Mouse (Mus musculus): Measurements from ENCODE around the gene Sema7a.

Sema7a gene

DNA sequence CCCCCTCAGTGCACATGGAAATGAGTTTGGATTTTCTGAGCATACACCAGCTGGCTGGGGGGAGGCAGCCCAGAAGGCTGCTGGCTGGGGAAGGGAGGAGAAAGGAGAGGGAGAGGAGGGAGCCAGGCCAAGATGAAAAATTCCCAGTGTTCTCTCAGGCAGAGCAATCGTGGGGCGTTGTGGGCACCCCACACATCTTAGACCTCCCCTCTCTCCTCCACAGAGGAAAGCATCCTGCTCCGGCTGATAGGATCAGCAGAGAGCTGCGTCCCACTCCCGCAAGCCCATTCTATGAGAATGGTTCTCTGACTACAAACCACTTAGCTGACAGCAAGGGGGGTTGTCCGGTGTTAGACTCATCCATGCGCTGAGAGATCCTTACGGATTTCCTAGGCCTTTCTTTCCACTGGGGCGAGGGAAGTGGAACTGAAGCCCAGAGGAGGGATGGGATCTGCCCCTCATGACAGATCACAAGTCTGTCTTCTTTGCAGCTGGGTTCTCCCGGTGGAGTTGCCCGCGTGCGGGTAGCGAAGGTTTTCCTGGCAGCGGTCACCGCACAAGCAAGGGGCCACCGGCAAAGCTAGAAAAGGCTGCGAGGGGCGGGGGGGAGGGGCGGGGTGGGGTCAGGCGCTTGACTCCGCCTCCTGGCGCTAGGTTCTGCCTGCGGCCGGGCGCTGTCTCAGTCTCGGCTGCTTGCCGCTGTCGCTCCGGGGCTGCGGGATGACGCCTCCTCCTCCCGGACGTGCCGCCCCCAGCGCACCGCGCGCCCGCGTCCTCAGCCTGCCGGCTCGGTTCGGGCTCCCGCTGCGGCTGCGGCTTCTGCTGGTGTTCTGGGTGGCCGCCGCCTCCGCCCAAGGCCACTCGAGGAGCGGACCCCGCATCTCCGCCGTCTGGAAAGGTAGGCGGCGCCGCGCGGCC, at the start of gene Sema7a:
Sema7a (plus strand) TSS at position 682 of the 918 bp plus-strand sequence.
- DNase-seq = peak; percentile 87 to 91

DNA sequence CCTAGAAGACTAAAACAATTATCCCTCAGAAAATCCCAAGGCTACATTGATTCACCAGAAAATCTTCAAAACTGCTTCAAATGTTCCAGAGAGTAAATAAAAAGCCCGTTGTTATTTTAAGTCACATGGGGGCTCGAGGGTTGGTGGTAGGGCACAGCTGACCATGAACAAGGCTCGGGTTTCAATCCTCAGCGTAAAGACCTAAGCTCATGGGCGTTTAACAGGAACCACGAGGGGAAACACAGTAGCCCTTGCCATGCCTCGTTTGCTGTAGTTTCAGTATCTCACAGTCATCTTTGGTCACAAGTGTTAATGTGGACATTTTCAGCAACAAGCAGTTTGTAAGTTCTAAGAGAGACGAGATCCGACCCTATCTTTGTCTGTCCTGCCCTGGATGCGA, 39.4 kb upstream of the Sema7a start:
- no peak for DNase-seq

DNA sequence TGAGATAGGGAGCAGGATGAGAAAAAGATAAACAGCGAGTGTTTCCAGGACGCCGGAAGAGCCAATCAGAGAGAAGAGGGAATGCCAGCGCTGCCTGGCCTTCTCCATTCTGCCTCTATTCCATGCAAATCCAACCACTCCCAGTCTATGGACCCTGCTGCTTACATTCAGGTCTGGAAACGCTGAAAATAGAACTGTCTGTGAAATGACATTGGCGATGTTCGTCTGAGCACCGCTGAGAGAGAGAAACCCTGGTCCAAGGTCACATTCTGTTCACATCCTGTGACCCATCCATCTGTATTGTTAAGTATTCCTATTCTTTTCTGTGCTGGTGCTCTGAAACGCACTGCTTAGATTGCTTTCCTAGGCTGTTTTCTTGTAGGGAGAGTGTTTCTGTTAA, 38.7 kb upstream of the Sema7a start:
- no peak for DNase-seq

DNA sequence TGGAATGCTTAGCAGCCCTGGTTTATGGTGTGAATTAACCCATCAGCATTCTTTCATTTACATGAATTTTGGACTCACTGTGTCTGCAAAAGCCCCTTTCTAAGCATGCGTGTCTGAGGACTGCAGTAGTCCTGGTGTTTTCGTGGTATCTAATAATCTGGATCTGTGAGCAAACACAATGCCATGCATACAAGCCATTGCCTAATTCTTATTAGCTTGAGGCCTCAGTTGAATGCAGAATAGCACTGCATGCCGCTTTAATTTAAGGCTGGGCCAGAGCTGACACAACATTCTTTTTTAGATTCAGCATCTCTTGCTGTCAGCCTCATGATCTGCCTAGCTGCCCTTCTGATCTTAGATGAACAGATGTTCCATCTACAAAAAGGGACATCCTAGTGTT, 38.3 kb upstream of the Sema7a start:
- DNase-seq = no peak

DNA sequence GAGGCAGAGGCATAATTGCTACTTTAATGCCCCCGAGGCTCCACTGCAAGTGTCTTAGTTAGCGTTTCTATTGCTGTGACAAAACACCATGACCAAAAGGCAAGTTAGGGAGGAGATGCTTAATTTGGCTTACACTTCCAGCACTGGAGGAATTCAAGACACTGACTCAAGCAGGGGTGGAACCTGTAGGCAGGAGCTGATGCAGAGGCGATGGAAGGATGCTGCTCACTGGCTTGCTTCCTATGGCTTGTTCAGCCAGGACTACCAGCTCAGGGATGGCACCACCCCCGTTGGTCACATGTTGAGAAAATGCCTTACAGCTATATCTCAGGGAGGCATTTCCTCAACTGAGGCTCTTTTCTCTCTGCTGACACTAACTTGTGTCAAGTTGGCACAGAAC, 37.8 kb upstream of the Sema7a start:
- DNase-seq = no peak

DNA sequence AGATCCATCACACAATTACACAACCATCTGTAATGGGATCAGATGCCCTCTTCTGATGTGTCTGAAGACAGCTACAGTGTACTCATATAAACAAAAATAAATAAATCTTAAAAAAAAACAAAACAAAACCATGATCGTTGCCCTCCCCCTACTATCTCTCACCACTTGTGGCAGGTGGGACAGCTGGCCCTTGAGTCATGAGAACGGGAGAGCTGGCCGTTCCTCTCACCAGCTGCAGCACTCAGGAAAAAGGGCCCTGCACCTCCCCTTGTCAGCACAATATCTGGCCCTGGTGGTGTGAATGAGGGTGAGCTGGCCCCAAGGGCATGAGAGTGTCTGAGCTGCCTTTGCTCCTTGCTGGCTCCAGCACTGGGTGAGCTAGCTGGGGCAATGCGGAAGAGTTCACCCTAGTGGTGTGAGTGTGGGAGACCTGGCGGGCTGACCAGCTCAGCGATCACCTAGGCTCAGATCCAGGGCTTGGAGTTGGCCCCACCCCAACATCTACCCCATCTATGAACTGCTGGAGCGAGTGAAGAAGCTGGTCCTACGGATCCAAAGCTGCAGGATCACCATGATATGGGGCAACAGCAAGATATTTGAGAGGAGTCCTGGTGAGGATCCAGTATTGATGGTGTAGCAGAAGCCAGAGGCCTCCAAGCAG, 36.2 kb upstream of the Sema7a start:
- DNase-seq = no peak

DNA sequence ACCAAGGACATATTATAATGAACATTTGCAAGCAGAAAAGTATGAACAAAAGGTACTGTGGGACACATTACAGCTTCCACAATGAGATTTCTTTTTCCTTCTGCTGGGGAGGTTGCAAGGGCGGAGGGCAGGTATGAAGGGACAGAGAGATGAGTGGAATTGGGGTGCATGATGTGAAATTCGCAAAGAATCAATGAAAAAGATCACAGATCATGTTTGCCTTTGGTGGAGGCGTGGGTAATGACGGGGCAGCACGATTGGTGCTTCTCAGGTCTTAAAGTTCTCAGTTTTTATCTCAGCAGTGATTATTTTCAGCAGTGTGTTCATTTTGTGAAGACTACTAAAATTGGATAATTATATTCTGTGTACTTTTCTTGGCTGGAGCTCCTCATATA, 35.7 kb upstream of the Sema7a start:
- no peak for DNase-seq

DNA sequence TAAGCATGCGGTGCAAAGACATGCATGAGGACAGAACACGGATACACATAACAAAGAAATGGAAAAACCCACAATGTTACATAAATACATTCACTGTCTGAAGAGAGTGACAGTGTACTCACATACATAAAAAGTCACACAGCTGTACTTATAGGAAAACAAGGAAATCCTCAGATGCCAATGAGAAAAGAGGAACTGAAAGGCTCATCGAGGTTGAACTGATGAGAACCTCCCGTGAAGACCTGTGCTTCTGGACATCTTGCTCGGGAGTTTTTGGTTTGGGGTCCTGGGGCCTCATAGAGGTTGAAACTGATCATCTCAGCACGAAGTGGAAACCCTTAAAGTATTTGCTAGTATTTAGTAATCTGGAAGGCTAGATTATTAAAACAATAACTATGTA, 32.7 kb upstream of the Sema7a start:
- DNase-seq = no peak

DNA sequence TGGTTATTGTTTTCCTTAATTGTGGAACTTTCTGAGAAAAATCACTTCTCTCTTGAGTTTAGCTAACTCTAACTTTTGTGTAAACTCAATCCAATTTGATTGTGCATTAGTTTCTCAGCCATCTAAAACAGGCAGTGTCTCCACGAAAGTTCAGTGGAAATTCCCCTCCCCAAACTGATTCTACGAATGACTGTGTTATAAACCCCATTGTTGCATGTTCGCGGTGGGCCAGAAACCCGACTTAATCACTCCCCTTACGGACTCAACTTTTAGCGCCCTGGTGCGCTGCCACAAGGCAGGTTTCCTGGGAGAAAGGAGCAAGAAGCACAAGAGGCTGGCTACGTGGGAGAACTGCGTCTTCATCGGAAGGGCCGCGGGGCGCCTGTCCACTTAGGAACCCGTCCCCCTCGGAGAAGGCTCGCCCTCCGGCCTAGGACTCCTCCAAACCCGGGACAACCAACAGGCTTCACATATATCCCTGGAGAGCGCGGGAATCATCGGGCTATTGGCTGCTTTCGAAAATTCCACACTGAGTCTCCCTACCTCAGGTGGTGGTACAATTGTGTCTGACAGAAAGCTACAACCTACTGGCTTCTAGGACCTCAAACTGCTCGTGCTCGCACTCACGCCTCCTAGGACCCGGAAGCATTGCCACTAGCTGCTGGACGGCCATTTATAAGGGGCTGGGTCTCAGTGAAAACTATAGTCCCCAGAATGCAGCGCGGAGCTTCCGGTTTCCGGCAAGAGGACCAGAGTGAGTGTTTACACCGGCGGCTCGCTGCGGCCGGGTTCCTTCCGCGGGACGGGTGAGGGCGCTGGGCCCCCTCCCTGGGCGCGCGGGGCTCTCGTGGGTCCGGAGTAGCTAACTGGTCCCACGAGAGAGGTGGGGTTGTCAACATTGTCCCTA, 29.4 kb upstream of the Sema7a start, which contains the start of gene Ubl7:
Ubl7 (plus strand) TSS at position 726 of the 907 bp plus-strand sequence.
- peak; percentile 88 to 92 for DNase-seq

DNA sequence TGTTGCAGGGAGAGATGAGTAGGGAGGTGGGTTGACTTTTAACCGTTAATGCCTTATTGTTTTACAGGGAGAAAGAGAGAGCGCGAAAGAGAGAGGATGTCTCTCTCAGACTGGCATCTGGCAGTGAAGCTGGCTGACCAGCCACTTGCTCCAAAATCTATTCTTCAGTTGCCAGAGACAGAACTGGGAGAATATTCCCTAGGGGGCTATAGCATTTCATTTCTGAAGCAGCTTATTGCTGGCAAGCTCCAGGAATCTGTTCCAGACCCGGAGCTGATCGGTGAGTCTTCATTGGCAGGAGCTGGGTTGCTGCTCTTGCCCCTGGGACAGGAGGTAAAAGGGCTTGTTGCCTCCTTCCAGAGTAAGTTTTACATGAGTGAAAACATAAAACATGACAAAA, 27.3 kb upstream of the Sema7a start:
- DNase-seq = no peak

DNA sequence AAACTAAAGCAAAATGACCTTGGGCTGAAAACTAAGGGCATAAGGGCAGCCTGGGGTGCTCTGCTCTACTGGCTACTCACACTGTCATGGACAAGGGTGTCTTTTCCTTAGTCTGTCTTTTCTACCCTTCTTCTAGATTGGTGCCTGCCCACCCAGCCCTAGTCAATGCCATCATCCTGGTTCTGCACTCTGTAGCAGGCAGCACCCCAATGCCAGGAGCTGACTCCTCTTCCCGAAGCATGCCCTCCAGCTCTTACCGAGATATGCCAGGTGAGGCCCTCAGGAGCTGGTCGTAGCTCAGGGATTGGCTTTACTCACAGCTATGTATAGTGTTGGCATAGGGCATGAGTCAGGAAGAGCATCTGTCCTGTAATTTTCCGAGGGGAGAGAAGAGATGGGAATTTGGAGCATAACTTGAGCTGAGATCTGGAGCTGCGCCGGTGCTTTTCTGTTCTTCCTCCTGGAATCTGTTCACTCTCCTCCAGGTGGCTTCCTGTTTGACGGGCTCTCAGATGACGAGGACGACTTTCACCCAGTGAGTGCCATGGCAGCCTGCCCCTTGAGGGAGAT, 18.3 kb upstream of the Sema7a start:
- DNase-seq = no peak

DNA sequence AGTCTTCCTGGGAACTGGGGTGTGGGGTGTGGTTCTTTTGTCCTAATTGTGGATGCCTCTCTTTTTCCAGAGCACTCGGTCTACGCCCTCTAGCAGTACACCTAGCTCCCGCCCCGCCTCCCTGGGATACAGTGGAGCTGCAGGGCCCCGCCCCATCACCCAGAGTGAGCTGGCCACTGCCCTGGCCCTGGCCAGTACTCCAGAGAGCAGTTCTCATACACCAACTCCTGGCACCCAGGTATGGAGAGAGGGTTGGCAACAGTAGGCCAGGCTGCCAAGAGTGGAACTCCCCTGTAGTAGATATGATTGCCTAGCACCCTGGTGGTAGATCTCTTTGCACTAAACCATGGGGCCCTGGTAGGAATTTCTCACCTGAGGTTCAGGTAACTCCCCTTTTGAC, 17.5 kb upstream of the Sema7a start:
- no peak for DNase-seq

DNA sequence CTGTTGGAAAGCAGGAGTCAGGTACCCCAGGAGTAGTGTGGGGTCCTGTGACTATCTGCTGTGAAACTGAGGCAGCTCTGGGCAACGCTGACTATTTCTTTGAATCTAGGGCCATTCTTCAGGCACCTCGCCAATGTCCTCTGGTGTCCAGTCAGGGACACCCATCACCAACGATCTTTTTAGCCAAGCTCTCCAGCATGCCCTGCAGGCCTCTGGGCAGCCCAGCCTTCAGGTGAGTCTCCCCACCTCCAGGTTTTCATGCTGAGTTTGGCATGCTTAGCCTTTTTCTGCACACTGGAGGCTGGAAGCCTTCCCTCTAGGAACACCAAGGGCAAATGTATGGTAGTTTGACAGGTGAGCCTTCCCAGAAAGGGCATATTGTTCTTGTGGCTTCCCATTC, 16.9 kb upstream of the Sema7a start:
- no peak for DNase-seq

DNA sequence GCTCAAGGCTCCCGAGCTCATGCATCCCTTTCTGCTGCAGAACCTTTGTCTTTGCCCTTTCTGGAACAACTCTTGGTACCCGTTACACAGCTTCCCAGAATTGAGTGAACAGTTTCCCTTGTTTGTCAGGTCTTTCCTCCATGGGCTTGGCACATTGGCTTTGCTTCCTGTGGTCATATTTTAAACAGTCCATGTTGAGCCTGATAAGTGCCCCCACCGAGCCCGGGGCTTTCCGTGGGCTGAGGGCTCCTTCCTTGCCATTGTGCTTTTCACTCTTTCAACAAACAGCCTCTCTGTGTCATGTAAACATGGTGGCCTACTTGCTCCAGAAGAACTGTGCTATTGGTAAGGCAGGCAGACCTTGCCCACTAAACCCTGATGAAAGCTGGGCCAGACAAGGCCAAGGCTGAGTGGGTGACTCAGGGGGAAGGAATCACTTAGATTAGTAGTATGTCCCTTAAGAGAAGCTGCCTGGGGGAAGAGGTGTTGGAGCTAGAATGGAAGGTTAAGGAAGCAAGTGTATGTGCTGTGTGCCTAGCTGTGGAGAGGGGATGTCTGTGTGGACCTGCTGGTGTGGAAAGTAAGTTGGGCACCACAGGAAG, 8.6 kb upstream of the Sema7a start:
- DNase-seq = no peak

DNA sequence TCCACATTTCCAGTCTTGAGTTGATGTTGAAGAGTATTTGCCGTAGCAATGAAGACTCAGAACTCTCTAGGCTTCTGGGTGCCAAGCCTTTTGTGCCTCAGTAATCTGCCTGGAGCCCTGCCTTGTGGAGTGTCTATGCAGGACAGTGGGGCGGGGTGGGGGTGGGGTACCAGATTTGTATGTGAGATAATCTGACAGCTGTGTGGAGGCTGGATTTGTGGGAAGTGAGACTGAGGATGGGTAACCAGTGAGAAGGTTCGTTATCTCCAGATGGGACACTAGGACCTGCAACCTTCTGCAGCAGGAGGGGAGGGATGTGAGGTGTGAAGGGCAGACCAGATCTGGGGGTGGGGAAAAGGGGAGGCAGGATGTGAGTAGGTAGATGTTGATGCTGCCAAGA, 7.7 kb upstream of the Sema7a start:
- DNase-seq = no peak

DNA sequence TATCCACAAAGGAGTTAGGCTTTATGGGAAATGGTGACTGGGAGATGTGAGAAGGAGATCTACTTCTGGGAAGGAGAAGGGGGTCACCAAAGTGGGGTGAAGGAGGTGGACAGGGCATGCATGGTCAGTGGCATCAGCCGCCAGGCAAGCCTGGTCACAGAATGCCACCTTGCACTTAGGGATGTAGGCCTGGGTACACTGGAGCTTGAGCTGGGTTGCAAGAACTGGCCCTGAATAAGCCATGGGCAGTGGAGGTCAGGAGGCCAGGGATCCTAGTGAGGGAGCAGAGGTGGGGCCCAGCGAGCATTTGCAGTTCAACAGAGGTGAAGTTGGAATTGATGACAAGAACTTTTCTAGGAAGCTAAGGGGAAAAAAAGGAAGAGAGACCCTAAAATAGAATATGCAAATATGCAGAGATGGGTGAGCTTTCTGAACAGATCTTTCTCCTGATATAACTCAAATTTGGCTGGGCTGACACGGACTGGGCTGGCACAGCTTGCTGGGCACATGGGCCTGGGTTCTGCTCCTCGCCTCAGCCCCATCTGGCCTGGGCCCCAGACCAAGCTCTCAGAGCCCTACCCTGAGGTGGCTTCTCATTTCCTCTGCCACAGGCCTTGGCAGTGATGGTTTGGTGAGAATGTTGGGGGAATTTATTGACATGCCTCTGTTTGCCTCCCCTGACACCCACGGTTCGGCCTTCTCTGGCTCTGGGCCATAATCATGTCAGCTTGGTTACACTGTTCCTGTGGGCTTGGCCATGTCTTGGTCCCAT, 6.9 kb upstream of the Sema7a start:
- no peak for DNase-seq

DNA sequence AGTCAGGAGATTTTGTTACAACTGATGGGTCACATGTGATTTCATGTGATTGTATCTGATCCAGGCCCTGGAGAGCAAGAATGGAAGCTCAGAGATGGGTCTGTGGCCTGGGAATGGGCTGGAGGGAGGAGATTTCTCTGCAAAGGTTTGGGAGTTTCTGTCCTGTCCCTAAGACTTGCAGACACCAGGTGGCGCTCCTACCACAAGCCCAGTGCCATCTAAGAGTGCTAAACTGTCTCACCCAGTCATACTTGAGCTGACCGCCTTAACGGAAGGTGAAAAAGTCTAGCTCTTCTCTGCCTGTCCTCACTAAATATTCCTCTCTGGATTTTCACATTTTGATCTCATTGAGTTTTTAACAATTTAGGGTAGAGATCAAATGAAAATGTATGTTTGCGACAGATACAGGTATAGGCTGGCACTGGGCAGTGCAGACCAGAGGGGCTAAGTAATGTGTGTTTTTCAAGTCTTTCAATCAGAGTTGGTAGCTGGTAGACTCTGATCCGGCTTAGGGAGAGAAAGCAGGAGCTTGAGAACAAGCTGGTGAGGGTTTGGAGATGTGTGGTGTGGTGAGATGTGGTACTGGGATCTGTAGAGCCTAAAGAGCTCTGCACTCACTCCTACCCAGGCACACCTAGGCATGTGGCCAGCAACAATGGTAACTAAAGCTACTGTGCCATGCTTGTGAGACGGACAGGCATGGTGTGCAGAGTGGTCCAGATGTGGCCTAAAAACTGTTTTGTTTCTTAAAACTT, 4.1 kb upstream of the Sema7a start:
- DNase-seq = peak; percentile 88 to 91

DNA sequence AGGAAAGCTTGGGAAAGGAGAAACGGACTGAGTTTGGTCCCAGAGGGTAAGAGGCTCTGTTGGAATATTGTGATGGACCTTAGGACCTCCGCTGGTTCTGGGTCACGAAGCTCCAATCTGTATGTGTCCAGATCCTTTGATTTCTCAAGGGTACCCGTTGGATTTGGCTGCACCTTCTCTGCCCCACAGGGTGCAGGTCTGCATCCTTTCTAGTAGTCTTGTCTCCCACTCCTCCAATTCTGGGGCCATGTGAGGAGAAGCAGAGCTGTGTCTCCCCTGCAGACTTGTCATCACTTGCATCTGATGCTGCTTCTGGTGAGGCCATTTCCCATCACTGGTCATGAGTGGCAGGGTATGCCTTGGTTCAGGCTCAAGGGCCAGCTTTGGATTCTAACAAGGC, 2.7 kb upstream of the Sema7a start:
- no peak for DNase-seq

DNA sequence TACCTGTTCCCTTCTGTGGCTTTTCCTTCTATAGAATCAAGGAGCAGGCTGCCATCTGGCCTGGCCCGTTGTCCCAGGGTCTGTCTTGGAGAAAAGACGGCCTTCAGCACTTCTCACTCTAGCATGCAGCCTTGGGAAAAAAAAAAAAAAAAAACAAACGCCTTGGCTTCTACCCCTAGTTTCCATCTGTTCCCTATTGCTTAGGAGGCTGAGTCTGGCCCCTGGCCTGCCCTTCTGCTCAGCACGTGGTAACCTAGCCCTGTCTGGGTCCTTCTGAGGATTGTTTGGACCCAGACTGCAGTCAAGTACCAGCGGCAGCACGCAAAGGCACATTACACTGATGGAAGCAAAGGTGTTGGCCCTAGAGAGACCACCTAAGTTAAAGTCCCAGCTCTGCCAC, 2.3 kb upstream of the Sema7a start:
- DNase-seq = no peak

DNA sequence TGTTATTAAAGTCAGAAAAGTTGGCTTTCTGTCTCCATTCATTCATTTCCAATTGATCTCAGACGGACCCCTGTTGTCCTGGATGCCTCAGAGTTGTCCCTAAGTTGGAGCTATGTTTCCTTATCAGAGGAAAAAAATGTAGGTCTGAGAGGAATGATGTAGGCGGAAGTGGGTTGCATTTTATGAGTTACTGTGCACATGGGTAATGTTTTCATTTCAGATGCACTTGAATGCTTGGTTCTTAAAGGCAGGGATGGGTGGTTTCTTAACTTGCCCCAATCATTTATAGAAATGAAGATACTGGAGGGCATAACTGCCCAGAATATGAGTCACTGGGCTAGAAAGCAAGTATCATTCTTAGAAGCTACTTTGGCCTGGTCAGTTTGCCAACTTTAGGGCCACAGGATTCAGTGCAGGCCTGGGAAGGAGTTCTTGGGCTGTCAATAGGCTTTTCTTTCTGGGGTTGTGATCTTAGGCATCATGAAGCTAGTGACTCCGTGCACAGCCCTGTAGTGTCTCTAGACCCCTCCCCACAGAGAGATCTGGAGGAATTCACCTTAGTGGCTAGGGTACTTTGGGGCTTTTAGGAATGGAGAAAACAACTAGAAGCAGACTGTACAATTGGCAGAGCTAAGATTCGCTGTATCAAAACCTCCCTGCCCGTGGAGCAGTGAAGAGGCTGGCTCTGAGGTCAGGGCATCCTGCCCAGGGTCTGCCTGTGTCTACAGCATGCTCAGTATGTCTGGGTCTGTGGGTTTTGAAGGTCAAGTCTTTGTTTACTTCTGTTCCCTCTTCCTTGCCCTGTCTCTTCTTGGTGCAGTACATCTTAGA, 1.5 kb upstream of the Sema7a start:
- DNase-seq = no peak

Measured in thymus, postnatal 36 days (tissue).